Mouse (Mus musculus) gastrocnemius, adult 18-20 months (tissue): ENCODE measurements around the gene Olfr986. TPM values are rescaled to one million over a fixed set of nuclear protein-coding genes. Genes with fewer than 3 reads are reported as not detected.
A peak's percentile ranks its signal among the peaks of the same experiment; 100 is the strongest.
"Not testable (repeated sequence)": the region's sequence is repeated elsewhere in the genome, so short reads cannot be mapped to it uniquely, and the experiment has no call there.

Experiments used
- DNase-seq: peaks from one replicate; pipeline ENCODE4 v3.0.0; 2021; ENCODE audit warnings: low spot score
- long read RNA-seq, 2 experiments: library from polyadenylated mRNA; stranded (forward); transcript quantifications; one replicate each; pipeline ENCODE4 v2.0.0; 2021
- total RNA-seq, 2 experiments: library from RNA; stranded (reverse); gene quantifications; 2 replicates each; pipeline ENCODE4 v1.2.3; 2021

The Olfr986 gene
- total RNA-seq: not detected
- long read RNA-seq, experiment 1: 0 reads
- long read RNA-seq, experiment 2: 0 reads

DNA sequence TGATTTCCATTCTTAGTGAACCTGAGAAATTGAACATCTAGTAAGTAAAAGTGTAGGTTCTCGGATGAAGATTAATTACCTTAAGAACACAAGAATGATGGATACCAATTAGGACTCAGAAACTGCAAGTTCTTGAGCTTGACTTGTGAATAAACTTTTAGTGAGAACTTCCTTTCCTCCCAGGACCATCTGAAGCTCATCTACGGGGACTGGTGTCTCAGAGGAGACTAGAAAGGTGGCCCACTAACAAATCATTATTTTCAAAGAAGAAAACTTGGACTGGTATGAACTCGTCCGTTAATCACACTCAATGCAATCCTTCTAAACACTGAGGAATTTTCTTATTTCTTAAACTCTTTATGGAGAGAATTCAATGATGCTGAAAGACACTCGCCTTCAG lies at the start of gene Olfr986:
TSS of gene Olfr986 (plus strand) at position 301 of the 400 bp plus-strand sequence.
- no peak for DNase-seq

DNA sequence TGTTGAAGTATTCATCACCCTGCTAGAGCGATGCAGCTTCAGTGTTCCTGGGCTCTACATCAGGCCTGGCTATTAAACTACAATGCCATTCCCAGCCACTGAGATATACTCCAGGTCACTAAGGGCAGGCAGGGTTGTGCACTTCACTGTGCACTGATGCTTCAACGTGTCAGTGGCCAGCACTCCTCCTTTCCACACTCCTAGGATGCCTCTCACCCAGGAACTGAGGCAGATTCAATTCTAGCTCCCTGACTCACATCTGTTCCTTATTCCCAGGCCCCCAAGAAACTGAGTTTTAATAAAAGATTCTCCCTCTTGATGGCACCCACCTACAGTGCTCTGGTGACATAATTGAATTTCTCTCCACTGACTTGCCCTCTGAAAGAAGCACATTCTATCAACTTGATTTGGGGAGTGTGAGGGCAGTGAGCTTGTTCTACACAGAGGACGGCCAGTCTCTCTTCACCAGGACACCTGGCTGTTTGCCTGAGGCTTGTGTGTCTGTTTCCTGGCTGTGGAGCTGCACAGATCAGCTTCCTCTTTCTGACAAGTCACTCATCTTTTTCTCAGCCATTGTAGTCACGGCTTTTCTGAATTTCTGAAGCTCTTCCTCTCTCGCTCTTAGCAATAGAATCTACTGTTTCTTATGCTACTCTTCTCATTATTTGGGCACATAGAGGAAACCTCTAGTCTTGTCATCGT lies 43.6 kb upstream of the Olfr986 start:
- no peak for DNase-seq

- no peak for DNase-seq
Measured at GRCm38 (mm10) chr9:40139484-40139883, 41.2 kb upstream of the Olfr986 start.

DNA sequence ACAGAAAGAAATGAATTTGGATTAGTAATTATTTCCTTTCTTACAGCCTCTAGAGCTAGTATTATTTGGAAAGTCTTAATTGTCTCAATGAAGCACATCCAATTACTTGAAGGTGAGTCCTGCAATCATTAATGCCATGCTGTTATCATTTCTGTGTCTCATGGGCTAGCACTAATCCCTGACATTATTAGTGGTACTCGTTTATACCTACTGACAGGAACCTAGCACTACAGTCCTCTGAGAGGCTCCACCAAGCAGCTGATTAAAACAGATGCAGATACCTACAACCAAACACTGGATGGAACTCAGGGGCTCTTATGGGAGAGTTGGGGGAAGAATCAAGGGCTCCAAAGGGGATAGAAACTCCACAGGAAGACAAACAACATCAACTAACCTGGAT lies 39.2 kb upstream of the Olfr986 start:
- DNase-seq: no peak

DNA sequence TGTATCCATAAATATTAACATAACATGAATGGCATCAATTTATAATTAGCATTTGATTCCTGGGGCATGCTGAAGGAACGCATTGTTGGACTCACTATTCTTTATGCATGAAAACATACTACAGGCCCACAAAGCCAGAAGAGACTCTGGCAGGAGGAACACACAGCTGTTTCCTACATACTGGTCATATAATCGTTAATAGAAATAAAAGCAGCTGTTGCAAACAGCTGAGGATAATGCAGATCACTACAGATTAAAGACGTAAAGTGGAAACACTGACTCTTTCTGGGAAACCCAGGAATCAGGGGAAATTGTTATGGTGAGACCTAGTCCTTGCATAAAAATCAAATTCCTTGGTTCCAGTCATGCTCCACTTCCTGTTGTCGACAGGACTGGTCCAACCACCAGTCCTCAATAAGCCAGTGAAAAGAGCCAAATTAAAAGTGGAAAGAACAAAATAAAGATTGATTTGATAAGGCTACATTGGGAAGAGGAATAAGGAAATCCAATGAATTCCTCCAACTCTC lies 25.5 kb upstream of the Olfr986 start:
- no peak for DNase-seq

DNA sequence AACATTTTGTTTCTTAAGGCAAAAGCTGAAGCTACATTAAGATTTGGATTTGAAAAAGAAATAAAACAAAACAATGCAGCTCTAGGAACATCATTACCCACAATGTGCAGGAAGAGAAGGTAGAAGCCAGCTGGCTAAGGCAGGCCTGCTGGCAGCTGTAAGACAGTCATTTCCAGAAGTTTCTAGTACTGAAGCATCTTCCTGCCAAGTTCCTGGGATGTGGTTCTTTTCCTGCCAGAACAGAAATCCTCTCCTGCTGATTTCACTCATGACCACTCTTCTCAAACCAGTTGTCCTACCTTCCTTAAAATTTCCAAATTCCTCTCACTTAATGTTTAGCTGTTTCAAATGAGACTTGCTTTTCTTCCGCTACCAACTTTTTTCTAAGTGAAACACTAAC lies 14.3 kb upstream of the Olfr986 start:
- peak; percentile 3 for DNase-seq

GRCm38 (mm10) chr9:40177017-40177416 lies 3.7 kb upstream of the Olfr986 start:
- no peak for DNase-seq

- DNase-seq: not testable (repeated sequence)
Measured at GRCm38 (mm10) chr9:40185166-40185565, 4.4 kb downstream of the Olfr986 start.

GRCm38 (mm10) chr9:40191086-40191876 lies 10.6 kb downstream of the Olfr986 start:
- DNase-seq: no peak

DNA sequence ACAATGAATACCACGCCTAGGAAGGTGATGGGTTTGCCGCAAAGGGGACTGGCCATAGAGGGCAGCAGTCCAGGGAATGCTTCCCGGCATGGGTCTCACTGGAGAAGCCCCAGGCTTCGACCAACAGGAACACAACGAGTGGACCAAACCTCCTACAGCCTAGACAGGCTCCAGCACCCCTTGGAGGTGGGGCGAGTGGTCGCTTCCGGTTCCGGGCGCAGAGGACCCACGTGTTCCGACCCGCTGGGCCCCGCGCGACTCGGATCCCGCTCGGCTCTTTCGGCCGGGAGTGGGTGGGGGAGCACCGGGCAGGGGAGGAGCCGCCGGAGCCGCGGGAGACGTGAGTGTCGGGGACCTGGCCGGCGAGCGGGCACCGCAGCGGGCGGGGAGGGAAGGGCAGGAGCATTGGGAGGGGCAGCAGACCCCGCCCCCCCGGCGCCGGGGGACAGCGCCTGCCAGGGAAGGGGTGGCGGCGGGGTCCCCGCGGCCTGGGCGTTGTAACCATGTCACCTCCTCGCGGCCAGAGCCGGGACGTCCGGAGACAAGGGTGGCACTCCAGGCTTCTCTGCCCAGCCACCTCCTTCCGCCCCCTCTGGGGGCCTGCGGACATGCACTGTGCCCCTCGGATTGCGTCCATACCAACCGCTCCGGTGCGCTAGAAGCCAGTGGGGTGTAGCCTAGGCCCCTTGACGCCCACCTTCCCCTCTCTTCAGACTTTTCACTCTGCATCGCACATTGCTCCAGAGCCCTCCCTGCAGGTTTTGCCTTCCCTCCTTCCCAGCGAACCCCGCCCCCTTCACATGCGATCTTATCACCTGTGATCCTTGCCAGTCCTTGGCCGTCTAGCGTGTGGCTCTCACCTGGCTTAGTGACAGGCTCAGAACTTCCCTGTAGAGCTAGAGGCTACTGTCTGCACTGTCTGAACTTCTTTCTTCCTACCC lies 11.6 kb downstream of the Olfr986 start, which contains the start of gene Zfp202:
TSS of gene Zfp202 (plus strand) at position 219 of the 941 bp plus-strand sequence.
- DNase-seq: peak; percentile 86

GRCm38 (mm10) chr9:40195981-40196380 lies 15.3 kb downstream of the Olfr986 start:
- peak; percentile 34 for DNase-seq

DNA sequence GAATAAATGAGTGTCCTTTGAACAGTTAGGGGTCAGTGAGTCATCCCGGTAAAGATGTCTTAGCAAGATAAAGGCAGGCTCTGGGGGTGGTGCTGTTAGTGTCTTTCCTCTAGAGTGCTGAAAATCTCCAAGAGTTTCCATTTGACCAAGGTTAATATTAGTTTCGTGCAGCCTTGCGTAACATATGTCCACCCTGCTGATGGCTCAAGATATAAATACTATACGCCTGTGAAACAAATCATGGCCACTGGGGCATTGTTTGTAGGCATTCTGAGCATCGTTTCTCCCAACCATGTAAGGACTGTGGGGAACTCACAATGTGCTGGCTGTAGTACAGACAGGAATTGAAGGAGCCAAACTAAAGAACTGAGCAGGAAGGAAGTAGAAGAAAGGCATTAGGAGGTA lies 25.8 kb downstream of the Olfr986 start:
- no peak for DNase-seq

DNA sequence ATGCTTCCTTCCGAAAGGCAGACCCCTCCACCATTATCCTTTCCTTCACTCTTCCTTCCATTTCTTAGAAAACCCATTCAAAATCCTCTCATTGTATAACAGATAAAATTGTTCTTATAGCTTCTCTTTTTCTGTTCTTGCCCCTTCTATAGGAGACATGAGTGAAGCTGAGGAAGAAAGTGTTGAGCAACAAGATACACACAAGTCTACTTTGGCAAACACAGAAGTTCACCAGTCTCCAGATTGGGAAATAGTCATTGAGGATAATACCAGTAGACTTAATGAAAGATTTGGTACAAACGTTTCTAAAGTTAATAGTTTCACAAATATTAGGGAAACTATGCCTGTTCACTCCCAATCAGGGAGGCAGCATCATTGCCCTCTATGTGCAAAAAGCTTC lies 30.0 kb downstream of the Olfr986 start:
- no peak for DNase-seq

GRCm38 (mm10) chr9:40214058-40214457 lies 33.3 kb downstream of the Olfr986 start:
- DNase-seq: no peak

GRCm38 (mm10) chr9:40216651-40217050 lies 35.9 kb downstream of the Olfr986 start:
- DNase-seq: no peak

DNA sequence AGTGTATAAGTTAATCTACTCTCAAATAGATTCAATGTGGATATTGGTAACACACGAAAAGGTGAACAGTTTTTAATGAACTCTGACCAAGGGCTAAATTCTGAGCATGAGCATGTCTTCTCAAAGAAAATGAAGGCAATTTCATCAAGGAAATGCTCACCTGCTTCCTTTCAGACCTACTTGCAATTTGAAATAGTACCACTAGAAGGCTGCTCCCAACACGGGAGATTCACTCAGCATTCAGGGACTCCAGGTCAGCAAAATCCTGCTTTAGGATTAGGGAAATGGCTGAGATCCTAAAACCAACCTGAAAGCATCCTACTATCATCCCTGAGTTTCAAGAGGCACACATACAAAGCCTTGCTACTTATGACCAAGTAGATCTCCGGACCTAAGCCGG lies 43.6 kb downstream of the Olfr986 start:
- DNase-seq: no peak

DNA sequence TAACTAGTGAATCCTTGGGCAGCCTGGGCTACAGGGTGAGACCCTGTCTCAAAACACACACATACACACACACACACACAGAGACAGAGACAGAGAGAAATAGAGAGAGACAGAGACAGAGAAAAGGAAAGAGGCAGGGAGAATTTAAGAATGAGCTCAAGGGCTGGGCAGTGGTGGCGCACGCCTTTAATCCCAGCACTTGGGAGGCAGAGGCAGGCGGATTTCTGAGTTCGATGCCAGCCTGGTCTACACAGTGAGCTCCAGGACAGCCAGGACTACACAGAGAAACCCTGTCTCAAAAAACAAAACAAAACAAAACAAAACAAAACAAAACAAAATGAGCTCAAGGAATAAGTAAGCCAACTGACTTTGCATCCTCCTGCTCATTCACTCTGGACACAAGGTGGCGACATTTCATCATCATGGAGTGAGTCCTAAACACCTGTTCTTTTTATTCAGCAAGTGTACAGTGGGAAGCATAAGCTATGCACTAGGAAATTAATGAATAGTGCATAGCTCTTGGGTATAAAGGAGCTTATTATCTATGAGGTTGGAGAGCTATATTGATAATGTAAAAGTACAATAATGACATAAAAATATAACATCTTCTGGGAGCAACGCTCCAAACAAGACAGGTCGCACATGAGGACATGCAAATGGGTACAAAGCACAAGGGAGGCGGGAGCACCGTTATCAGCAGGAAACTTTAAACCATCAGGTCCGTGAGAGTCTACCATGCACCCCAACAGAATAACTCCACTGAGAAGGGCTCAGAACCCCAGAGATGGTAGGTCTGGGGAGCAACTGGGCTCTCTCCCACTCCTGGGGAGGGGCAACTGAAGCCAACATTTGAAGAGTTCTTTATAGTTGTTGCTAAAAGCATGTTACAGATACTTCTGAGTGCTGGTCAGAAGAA lies 47.4 kb downstream of the Olfr986 start:
- peak; percentile 59 for DNase-seq

DNA sequence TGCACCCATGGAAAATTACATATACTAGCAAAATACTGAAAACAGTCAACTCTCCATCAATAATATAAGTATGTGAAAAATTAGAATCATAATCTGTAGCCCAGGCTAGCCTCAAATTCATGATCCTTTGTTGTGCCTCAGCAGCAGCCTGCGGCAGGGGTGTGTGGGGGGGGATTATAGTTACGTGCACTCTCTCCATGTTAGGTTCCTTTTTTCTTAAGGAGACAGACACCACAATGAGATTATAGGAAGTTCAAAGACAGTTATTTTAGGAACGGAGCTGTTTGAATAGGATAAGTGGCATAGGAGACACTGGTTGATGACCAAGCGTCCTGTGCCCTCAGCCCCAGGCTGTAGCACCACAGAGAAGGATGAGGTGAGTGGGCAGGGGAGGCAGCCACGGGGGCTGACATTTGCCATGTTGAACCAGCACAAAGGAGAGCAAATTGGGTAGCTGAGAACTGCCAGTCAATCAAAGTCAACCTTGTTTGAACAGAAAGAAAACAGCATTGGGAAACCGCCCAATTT lies 48.1 kb downstream of the Olfr986 start:
- DNase-seq: no peak

GRCm38 (mm10) chr9:40229479-40229878 lies 48.8 kb downstream of the Olfr986 start:
- DNase-seq: no peak

- no peak for DNase-seq
Measured at GRCm38 (mm10) chr9:40231019-40231418, 50.3 kb downstream of the Olfr986 start.
